Mouse (Mus musculus) hindbrain, embryonic 11.5 days (tissue): ENCODE data around the gene Cd70. TPM values are rescaled to one million over a fixed set of nuclear protein-coding genes. Genes with fewer than 3 reads are reported as not detected.

Experiments used
- ATAC-seq: fragments of 200-750 bp; cut with Nextera tagmentation; 2 replicates; pipeline ENCODE4 v1.8.0; 2017; ENCODE audit warnings: mild to moderate bottlenecking, moderate TSS enrichment, moderate library complexity; ENCODE audit not compliant: low FRiP score
- DNase-seq: peaks from one replicate; pipeline ENCODE4 v3.0.0-alpha.2; 2015; ENCODE audit warnings: low spot score
- H3K27ac ChIP-seq: fragments of 300-500 bp; sonication (generic); 2 replicates; pipeline ENCODE4 v1.5.1; 2014; ENCODE audit warnings: mild to moderate bottlenecking, low read depth, low read length
- H3K27me3 ChIP-seq: fragments of 300-500 bp; sonication (generic); 2 replicates; pipeline ENCODE4 v1.6.1; 2014; ENCODE audit warnings: mild to moderate bottlenecking, low read length, moderate library complexity, mixed read lengths; ENCODE audit not compliant: control insufficient read depth, insufficient read depth
- H3K36me3 ChIP-seq: fragments of 300-500 bp; sonication (generic); 2 replicates; pipeline ENCODE4 v1.6.1; 2014; ENCODE audit warnings: mild to moderate bottlenecking, low read length, moderate library complexity, mixed read lengths; ENCODE audit not compliant: control insufficient read depth, insufficient read depth
- H3K4me1 ChIP-seq: fragments of 300-500 bp; sonication (generic); replicated peaks from 2 replicates; pipeline ENCODE4 v1.6.1; 2014; ENCODE audit warnings: low read length, mixed read lengths; ENCODE audit not compliant: control insufficient read depth, insufficient read depth
- H3K4me2 ChIP-seq: fragments of 300-500 bp; sonication (generic); replicated peaks from 2 replicates; pipeline ENCODE4 v1.6.1; 2014; ENCODE audit warnings: mild to moderate bottlenecking, low read depth, low read length
- H3K4me3 ChIP-seq: fragments of 300-500 bp; sonication (generic); 2 replicates; pipeline ENCODE4 v1.5.1; 2014; ENCODE audit warnings: low read depth, low read length
- H3K9ac ChIP-seq: fragments of 300-500 bp; sonication (generic); 2 replicates; pipeline ENCODE4 v1.6.1; 2014; ENCODE audit warnings: low read depth, low read length
- H3K9me3 ChIP-seq: fragments of 300-500 bp; sonication (generic); 2 replicates; pipeline ENCODE4 v1.6.1; 2016; ENCODE audit warnings: low read length; ENCODE audit not compliant: control insufficient read depth
- WGBS: fragments of 180-500 bp; shearing (Covaris S2); extraction: QIAGEN DNeasy Blood & Tissue Kit; methylation state at CpG from one replicate; pipeline ENCODE4 v1.1.7; 2014; 5-methylcytosine and 5-hydroxymethylcytosine counted together
- polyA plus RNA-seq: library from polyadenylated mRNA; unstranded; fragments of >200 nt; fragmentation: Nextera tagmentation; extraction: Ambion mirVana; gene quantifications from 2 replicates; pipeline ENCODE4 v1.2.1, GENCODE M21; 2014

The Cd70 gene
- polyA plus RNA-seq, 1 experiment from 2014 or later: 0.28 TPM

GRCm38 (mm10) chr17:57096623-57096920, 53.0 kb downstream of the Cd70 start:
- peak overlapping the region; percentile 9 for H3K4me2 ChIP-seq
- DNase-seq (peak; percentile 88), ATAC-seq (peak; percentile 88)
- no peaks in the 10 kb centered on the region for H3K4me1 ChIP-seq
- no peaks in the 10 kb centered on the region for H3K9me3 ChIP-seq
- no peak overlapping the region for H3K4me3 ChIP-seq
- H3K27ac ChIP-seq: no peak overlapping the region
- WGBS: under 1% methylated on average over 11 of the region's 11 CpGs
- no peak overlapping the region for H3K9ac ChIP-seq
- H3K27me3 ChIP-seq: no peaks in the 10 kb centered on the region
- H3K36me3 ChIP-seq: no peaks in the 10 kb centered on the region

Other genes with a start within 250 kb of the Cd70 start
- 26.0 and 32.2 TPM in 2 replicates for gene Mllt1, start 214.4 kb downstream of the Cd70 start, polyA plus RNA-seq
- gene Acer1, start 167.7 kb downstream of the Cd70 start, polyA plus RNA-seq: not detected in 2 replicates
- gene Clpp, start 159.5 kb downstream of the Cd70 start, polyA plus RNA-seq: 146 and 152 TPM in 2 replicates
- 32.4 and 33.0 TPM in 2 replicates for gene Alkbh7, start 152.4 kb downstream of the Cd70 start, polyA plus RNA-seq
- gene Pspn, start 149.8 kb downstream of the Cd70 start, polyA plus RNA-seq: 0.36 TPM in 1 of 2 replicates, not detected in the other
- gene Gtf2f1, start 138.5 kb downstream of the Cd70 start, polyA plus RNA-seq: 65.6 and 76.7 TPM in 2 replicates
- gene Gm17949, start 138.3 kb downstream of the Cd70 start, polyA plus RNA-seq: 0.33 TPM in 1 of 2 replicates, not detected in the other
- gene Khsrp, start 118.3 kb downstream of the Cd70 start, polyA plus RNA-seq: 40.3 and 42.7 TPM in 2 replicates
- not detected in 2 replicates for gene Slc25a41, start 108.1 kb downstream of the Cd70 start, polyA plus RNA-seq
- gene Crb3, start 90.7 kb downstream of the Cd70 start, polyA plus RNA-seq: 2.1 and 3.6 TPM in 2 replicates
- gene Slc25a23, start 89.9 kb downstream of the Cd70 start, polyA plus RNA-seq: 14.1 and 16.0 TPM in 2 replicates
- 2.9 and 3.8 TPM in 2 replicates for gene Dennd1c, start 71.3 kb downstream of the Cd70 start, polyA plus RNA-seq
- gene Tubb4a, start 62.0 kb downstream of the Cd70 start, polyA plus RNA-seq: 165 and 191 TPM in 2 replicates
- gene Tnfsf9, start 44.5 kb downstream of the Cd70 start, polyA plus RNA-seq: 6.3 and 7.6 TPM in 2 replicates
- 0.09 TPM in 1 of 2 replicates, not detected in the other for gene Tnfsf14, start 44.4 kb upstream of the Cd70 start, polyA plus RNA-seq
- 0.36 and 0.82 TPM in 2 replicates for gene C3, start 78.4 kb upstream of the Cd70 start, polyA plus RNA-seq
- gene Gpr108, start 98.7 kb upstream of the Cd70 start, polyA plus RNA-seq: 23.5 and 23.9 TPM in 2 replicates
- gene Trip10, start 99.7 kb upstream of the Cd70 start, polyA plus RNA-seq: 21.8 and 21.9 TPM in 2 replicates
- gene Vav1, start 129.3 kb upstream of the Cd70 start, polyA plus RNA-seq: 2.5 and 2.6 TPM in 2 replicates
- 3.3 and 4.8 TPM in 2 replicates for gene Adgre1, start 208.9 kb upstream of the Cd70 start, polyA plus RNA-seq